Mouse (Mus musculus) brain, adult 2 months (tissue): Measurements from ENCODE around the gene Sec24d.
A peak's percentile ranks its signal among the peaks of the same experiment; 100 is the strongest.
"Not testable (repeated sequence)": the region's sequence is repeated elsewhere in the genome, so short reads cannot be mapped to it uniquely, and the experiment has no call there.

Experiments used
- DNase-seq: peaks from one replicate; pipeline ENCODE4 v3.0.0; 2011; ENCODE audit warnings: low read depth, low spot score

The Sec24d gene

GRCm38 (mm10) chr3:123337853-123338252 lies 70.6 kb downstream of the Sec24d start:
- no peak for DNase-seq

- no peak for DNase-seq
Observed at GRCm38 (mm10) chr3:123338666-123339195, 71.5 kb downstream of the Sec24d start.

DNA sequence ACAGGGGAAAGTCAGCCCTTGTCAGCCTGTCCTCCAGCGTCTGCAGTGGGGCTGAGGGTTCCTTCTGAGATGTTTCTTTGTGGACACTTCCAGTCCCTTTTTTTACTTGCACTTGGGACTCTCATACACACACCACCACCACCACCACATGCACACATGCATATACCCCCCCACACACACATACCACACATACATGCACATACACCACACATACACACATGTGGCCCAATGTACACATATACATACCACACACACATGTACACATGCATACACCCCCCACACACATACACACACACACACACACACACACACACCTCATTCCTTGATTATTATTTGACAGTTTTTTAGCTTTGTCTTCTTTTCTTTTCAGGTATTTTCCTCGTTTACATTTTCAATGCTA lies 73.8 kb downstream of the Sec24d start:
- no peak for DNase-seq

DNA sequence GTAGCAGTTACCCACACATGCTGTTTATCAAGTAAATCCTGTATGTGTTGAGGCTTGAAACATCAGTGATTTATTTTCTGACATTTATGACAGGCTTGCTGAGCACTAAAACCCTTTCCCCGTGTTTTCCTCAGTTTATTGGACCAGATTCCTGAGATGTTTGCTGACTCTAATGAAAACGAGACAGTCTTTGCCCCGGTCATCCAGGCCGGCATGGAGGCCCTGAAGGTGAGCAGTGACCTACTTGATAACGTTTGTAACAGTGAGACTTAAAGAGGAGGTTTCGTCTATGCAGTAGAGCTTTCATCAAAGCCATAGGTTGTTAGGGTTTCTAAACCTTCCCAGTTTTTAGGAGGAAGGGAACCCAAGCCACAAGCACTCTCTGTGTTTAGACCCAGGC lies 76.4 kb downstream of the Sec24d start:
- no peak for DNase-seq

- peak; percentile 80 for DNase-seq
Observed at GRCm38 (mm10) chr3:123348080-123348802, 81.0 kb downstream of the Sec24d start.

GRCm38 (mm10) chr3:123350602-123351001 lies 83.3 kb downstream of the Sec24d start:
- no peak for DNase-seq

- DNase-seq, result no peak
Observed at GRCm38 (mm10) chr3:123351519-123351918, 84.3 kb downstream of the Sec24d start.

DNA sequence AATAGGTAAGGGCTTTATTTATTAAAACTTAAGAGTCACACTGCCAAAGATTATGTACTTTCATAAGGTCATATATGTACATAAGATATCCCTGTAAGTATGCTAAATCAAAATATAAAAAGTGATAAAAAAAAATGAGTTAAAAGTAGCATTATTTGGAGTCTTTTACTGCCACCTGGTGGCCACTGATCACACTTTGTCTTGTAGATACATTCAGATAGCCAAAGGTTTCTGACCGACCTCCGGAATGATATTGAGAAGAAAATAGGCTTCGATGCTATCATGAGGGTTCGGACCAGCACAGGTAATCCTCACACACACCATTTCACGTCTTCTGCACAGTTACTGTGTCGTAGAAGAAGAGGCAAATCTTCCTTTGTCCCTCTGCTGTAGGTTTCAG lies 85.9 kb downstream of the Sec24d start:
- peak; percentile 79 for DNase-seq

DNA sequence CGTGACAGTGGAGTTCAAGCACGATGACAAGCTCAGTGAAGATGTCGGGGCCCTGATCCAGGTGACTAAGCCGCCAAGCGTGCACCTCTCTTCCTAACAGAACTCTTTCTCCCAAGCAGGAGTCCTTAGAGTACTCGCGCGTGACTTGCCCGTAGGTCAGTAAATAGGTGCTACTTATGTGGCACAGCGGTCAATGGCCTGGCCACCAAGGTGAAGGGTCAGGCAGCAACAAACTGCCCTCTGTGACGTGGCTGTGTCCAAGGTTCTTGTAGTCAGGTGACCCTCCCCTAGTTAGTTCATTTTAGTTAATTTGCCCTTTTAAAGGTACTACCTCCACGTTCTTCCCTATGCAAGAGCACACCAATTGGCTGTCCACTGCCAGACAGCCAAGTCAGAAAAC lies 86.4 kb downstream of the Sec24d start:
- DNase-seq, result no peak

GRCm38 (mm10) chr3:123354388-123354787 lies 87.1 kb downstream of the Sec24d start:
- DNase-seq, result no peak

GRCm38 (mm10) chr3:123356377-123356991 lies 89.2 kb downstream of the Sec24d start:
- no peak for DNase-seq

DNA sequence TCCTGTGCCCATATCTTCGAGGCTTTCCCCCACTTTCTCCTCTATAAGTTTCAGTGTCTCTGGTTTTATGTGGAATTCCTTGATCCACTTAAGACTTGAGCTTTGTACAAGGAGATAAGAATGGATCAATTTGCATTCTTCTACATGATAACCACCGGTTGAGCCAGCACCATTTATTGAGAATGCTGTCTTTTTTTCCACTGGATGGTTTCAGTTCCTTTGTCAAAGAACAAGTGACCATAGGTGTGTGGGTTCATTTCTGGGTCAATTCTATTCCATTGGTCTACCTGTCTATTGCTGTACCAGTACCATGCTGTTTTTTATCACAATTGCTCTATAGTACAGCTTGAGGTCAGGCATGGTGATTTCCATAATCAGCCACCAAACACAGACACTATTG lies 99.6 kb downstream of the Sec24d start:
- DNase-seq, result not testable (repeated sequence)

GRCm38 (mm10) chr3:123369161-123369560 lies 101.9 kb downstream of the Sec24d start:
- DNase-seq, result peak; percentile 8

GRCm38 (mm10) chr3:123370927-123371326 lies 103.7 kb downstream of the Sec24d start:
- no peak for DNase-seq

DNA sequence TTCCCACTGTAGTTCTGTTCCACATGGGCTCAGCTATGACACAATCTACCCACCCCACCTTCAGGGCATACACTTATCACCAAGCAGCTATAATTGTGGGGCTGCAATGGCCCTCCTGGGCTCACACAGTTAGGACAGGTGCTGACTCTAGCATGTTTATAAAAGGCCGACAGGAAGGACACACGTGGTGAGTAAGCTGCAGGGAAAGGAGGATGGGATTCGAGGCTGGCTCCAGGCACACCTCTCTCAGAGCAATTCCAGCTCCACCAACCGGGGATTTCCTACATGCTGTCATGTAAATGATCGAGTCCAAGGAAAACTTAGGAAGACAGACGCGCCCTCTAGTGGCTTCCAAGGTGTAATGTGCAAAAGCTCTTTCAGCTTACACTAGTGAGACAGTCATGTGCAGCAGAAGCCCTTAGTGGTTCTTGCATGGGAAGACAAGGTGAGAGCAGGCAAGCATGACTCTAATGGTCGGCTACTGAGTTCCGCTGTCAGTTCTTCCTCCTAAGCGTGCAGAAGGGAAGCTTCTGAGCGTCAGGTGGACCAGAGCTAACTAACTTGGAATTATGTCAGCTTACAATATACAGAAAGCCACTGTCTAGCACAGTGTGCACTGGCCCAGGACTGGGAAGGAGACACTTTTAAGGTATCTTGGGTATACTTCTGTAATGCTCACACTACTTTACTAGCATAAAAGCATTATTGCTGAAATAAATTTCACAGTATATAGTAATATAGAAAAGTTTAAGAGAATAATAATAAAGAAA lies 104.7 kb downstream of the Sec24d start:
- peak; percentile 86 for DNase-seq

DNA sequence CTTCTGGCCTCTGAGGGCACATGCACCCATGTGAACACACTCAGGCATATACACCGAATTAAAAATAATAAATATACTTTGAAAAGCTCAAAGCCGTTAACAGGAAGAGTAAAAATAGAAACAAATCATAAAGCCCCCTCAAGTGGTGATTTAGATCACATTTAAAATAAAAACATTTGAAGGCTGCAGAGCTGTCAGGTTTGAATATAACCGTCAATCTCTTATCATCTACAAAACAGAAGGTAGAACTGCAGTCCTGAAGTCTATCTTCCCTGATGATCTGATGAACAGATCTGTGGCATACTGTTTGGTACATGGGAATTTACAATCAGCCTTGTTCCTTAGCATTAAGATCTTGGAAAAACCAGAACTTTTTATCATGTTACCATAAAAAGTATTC lies 109.3 kb downstream of the Sec24d start:
- DNase-seq, result no peak

DNA sequence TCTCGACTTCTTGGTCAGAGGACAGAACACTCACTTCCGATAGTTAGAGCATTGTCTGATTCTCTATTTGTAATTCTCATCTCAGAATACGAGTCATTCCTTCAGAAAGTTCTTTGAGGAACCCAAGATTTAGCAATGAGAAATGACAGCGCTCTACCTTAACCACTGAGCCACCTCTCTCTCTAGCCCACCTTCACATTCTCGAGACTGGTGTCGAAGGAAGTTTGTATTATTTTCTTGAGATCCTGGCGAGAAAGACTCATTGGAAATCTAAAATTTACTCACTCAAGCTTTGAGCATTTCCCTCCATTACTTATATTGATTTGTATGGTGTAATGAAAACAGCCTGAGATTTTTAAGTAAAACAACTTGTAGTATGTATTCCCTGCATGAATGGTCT lies 117.2 kb downstream of the Sec24d start:
- no peak for DNase-seq

GRCm38 (mm10) chr3:123385118-123385485 lies 117.8 kb downstream of the Sec24d start:
- DNase-seq, result no peak

- DNase-seq, result peak; percentile 100
Observed at GRCm38 (mm10) chr3:123385486-123386156, 118.4 kb downstream of the Sec24d start, which contains the start of gene Mettl14. Gene Mettl14, minus strand, starts transcription at chr3:123386108.

GRCm38 (mm10) chr3:123386157-123386780 lies 119.0 kb downstream of the Sec24d start:
- peak; percentile 30 for DNase-seq

DNA sequence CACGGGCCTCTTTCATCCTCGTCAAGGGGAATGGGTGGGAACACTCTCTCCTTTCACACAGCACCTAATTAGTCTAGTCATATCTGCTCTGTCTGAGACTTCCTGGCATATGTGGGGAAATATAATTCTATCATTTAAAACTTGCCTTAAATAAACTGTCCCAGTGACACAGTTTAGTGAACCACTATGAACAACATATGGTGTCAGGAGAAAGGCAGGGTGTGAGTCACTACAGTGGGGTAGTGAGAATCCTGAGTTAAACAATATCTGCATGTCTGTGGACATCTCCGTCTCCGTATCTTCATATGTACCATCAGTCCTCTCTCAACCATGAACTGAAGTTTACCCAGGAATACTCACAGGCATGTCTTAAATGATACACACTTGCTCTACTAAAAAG lies 123.9 kb downstream of the Sec24d start:
- peak; percentile 20 for DNase-seq
